Mouse (Mus musculus) kidney, postnatal 10 days (tissue): ENCODE data around the gene Olfr773.
"Not testable (repeated sequence)": the region's sequence is repeated elsewhere in the genome, so short reads cannot be mapped to it uniquely, and the experiment has no call there.

Source experiments
- DNase-seq: peaks from one replicate; pipeline ENCODE4 v3.0.0; 2021; ENCODE audit warnings: mixed read lengths

Olfr773 gene

GRCm38 (mm10) chr10:129187319-129187718 lies at the start of gene Olfr773:
TSS of gene Olfr773 (minus strand) at chr10:129187419.
- not testable (repeated sequence) for DNase-seq

GRCm38 (mm10) chr10:129235904-129236303 lies 48.7 kb upstream of the Olfr773 start, which contains the start of gene Olfr774:
TSS of gene Olfr774 (plus strand) at chr10:129236204.
- no peak for DNase-seq

- DNase-seq, result no peak
These were observed 43.5 kb upstream of the Olfr773 start for GRCm38 (mm10) chr10:129230737-129231136.

- DNase-seq, result not testable (repeated sequence)
These were observed 9.4 kb downstream of the Olfr773 start, which contains the start of gene Olfr772 for GRCm38 (mm10) chr10:129177821-129178220. TSS of gene Olfr772 (minus strand) at chr10:129177921.

GRCm38 (mm10) chr10:129164651-129165050 lies 22.6 kb downstream of the Olfr773 start, which contains the start of gene Olfr771:
TSS of gene Olfr771 (minus strand) at chr10:129164751.
- DNase-seq, result no peak

- DNase-seq, result no peak
These were observed 48.3 kb downstream of the Olfr773 start, which contains the start of gene Olfr770 for GRCm38 (mm10) chr10:129138898-129139297. TSS of gene Olfr770 (minus strand) at chr10:129138998.
